Mouse (Mus musculus): ENCODE data around the gene Setx.

Setx gene

GRCm38 (mm10) chr2:29135161-29135560 lies 11.2 kb downstream of the Setx start:
- no peak for DNase-seq (ENCODE audit: low spot score)

DNA sequence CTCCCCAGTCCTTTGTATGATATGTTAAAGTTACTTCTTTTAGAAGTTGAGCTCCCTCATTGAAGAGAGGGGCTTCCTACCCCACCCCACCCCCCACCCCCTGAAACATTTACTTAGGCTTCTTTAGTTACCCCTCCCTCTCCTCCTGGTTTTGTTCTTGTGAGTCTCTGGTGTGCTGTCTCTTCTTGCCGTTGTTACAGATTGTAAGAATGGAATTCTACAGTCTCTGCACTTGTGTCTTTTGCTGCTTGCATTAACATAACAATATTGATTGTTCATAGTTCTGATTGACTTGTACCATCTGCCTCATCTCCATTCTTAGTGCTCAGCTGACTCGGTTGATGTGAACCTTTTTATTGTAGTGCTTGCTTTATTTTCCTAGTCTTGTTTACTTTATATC lies 28.0 kb downstream of the Setx start:
- no peak for DNase-seq (ENCODE audit: low spot score)

GRCm38 (mm10) chr2:29168067-29168466 lies 44.1 kb downstream of the Setx start:
- no peak for DNase-seq (ENCODE audit: low spot score)

DNA sequence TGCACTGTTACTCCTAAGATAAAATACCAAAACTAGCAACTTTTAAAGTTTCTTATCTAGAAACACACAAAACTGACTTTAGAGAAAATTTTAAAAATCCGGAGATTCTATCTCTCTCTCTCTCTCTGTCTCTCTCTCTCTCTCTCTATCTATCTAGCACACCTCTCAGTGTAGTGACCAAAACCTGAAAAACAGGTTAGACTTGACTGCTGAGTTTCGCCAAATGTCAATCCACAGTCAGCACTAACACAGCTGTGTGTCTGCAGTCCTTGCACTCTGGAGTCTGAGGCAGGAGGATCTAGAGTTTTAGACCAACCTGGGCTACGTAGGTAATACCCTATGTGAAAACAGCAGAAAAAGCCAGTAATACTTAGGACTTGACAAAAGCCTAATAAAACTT lies 50.9 kb downstream of the Setx start:
- DNase-seq (ENCODE audit: low spot score), result no peak

DNA sequence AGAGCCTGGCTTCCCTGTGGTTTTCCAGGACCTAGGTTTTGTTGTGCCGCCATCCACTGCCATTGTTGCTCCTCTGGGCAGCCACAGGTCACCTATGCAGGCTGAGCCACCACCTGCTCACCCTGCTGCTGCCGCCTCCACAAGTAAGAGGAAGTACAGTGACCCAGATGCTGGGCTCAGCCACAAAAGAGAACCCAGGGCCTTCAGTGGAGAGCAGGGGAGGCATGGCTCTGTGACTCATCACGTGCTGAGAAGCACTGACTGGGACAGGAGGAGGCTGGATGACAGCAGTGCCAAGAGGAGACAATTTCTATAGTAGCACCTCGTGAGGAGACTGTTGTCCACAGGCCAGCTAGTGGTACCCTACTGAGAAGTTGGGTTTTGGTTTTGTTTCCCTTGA lies 55.8 kb downstream of the Setx start:
- DNase-seq (ENCODE audit: low spot score), result no peak

DNA sequence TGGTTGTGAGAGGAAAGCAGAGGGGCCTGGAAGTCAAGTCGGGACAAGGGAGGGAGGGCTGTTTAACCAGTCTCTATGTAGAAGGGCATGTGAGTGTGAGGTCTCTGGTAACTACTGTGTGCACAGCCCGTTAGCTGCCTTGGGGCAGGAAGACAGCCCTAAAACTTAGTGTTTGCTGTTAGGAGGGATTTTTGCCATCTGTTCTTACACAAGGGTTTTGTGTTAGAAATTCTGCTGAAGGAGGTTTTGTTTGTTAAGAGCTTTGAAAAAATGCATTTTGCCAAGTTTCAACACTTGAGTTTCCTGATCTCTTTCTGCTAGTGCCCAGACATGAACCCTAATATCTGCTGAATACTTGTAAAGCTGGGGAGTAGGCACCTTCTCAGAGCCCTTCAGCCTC lies 57.1 kb downstream of the Setx start:
- DNase-seq (ENCODE audit: low spot score), result no peak

GRCm38 (mm10) chr2:29183266-29183924 lies 59.4 kb downstream of the Setx start:
- DNase-seq (ENCODE audit: low spot score), result no peak

DNA sequence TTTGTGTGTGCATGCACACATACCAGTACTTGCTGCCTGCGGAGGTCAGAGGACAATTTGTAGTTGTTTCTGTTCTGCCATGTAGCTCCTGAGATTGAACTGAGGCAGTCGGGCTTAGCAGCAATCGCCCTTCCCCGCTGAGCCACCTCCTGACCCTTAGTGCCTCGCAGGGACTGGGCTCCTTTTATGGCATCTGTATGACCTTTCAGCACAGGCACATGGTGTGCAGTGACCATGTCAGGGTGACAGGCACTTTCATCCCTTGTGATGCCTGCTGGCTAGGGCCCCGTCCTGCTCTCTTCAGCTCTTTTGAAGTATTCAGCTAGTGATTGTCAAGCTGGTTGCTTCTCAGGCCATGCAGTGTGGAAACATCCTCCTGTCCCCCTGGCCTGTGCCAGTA lies 62.2 kb downstream of the Setx start:
- no peak for DNase-seq (ENCODE audit: low spot score)

DNA sequence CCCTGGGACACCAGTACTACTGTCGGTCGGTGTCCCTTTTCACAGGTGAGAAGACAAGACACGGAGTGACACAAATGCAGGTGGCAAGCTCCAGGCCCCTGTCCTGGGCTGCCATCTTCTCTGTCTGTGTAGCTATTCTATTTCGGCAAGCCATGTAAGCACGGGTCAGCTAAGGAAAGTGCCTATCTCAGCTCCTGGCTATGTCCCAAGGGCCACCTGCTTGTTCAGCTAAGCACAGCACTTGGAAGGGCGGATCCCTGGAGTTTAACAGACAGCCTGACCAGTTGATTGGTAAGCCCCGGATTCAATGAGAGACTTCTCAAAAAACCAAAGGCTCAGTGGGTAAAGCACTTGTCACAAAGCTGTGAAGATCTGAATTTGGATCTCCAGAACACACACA lies 66.4 kb downstream of the Setx start:
- DNase-seq (ENCODE audit: low spot score), result no peak

- DNase-seq (ENCODE audit: low spot score), result no peak
Observed at GRCm38 (mm10) chr2:29191216-29192215, 67.5 kb downstream of the Setx start.

- DNase-seq (ENCODE audit: low spot score), result no peak
Observed at GRCm38 (mm10) chr2:29192629-29193278, 68.8 kb downstream of the Setx start.

GRCm38 (mm10) chr2:29193819-29194546 lies 70.0 kb downstream of the Setx start:
- no peak for DNase-seq (ENCODE audit: low spot score)

GRCm38 (mm10) chr2:29194547-29195463 lies 70.8 kb downstream of the Setx start:
- DNase-seq (ENCODE audit: low spot score), result peak; percentile 87

DNA sequence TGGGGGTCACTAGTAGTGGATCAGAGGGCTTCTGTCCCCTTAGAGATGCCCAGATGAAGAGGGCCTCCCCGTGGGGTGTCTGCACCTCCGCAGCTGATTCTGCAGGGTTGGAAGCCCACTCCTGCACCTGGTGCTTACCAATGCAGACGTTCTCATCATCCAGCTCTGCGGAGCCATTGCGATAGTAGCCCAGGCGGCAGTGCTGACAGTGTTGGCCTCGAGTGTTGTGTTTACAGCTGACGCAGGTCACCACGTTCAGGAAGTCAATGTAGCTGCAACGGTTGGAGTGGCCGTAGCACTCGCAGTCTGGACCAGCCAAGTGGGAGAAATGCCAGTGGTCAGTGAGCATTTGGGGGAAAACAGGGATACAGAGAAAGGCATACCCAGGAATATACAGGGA lies 72.9 kb downstream of the Setx start:
- no peak for DNase-seq (ENCODE audit: low spot score)

DNA sequence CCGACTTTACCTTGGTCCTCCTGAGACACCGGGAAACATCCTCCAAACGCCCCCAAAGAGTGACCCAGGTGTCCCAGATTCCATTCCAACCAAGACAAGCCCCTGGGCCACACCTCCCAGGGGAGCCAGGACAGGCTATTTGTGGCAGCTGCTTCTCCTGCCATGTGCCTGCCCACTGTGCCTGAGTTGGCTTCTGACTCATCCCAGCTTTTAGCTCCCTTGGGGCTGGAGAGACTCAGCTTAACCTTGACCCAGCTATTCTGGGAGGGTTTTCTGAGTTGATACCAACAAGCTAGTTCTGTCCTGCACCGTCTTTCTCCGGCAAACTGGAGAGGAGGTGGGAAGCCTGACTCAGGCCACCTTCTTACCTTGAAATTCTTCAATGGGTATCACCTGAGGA lies 74.5 kb downstream of the Setx start:
- DNase-seq (ENCODE audit: low spot score), result no peak

- peak; percentile 47 for DNase-seq (ENCODE audit: low spot score)
Observed at GRCm38 (mm10) chr2:29199909-29200308, 75.9 kb downstream of the Setx start.

GRCm38 (mm10) chr2:29201223-29201955 lies 77.4 kb downstream of the Setx start:
- DNase-seq (ENCODE audit: low spot score), result no peak

DNA sequence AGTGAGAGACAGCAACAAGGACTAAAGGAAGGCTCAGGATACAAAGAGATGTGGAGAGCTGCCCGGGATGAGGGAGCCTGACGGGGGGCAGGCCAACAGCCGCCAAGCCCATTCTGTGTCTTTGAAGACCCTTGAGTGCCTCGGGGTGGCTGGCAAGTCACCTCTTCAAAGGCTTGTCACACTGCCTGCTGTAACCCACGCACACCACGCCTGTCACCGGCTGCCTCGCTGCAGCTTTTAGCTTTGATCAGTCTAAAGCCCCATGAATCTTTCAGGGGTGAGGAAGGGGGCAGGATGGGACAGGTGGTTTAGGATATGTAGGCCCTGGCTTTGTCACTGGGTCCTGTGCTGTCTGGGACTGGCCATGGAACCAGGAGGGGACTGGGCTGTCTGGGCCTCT lies 82.2 kb downstream of the Setx start:
- DNase-seq (ENCODE audit: low spot score), result no peak

- DNase-seq (ENCODE audit: low spot score), result no peak
Observed at GRCm38 (mm10) chr2:29216286-29217012, 92.5 kb downstream of the Setx start.

DNA sequence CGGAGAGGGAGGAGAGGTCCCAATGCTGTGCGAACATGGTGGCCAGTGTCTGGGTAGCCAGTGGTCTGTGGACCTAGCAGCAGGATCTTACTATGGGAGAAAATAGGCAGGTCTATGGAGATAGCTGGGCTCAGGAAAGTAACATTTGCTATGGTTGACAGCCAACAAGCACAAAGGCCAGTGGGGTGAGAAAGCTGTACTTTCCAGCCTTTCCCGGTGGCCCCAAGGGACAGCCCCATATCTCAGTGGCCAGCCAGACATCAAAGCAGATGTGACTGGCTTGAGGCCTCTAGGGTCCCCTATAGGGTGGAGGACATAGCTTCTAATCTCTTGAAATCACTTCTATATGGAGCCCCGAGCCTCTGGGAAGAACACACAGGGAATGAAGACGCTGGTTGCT lies 93.1 kb downstream of the Setx start:
- no peak for DNase-seq (ENCODE audit: low spot score)

Data from urinary bladder, postnatal 25 days (tissue).